8 mouse cellular contexts compared by ENCODE assay signal in genomic region chr8:121125311-121125876, GRCm38 (mm10). TPM values are rescaled to one million over a fixed set of nuclear protein-coding genes. Genes with fewer than 3 reads are reported as not detected.
DNase-seq lines count a peak whose midpoint lies in the region; ATAC-seq and TF ChIP-seq lines count a peak whose summit lies in the region.
"Had no signal": no experiment of that assay in that cellular context is flagged by ENCODE, and none has a peak within 500 bp of the region (broad histone marks: within the 10 kb centered on the region; RNA-seq: fewer than 3 reads in every experiment).

No protein-coding gene starts in this region.

- no peaks in the 10 kb centered on the region for H3K36me3 ChIP-seq in intestine, postnatal 0 days (ENCODE audit: control insufficient read depth, insufficient read depth)
- no peaks in the 10 kb centered on the region for H3K36me3 ChIP-seq in liver, embryonic 15.5 days (replicated peaks)
- H3K36me3 ChIP-seq in neural tube, embryonic 12.5 days = no peaks in the 10 kb centered on the region

- H3K4me2 ChIP-seq in intestine, postnatal 0 days (replicated peaks; ENCODE audit: low read depth) = peak overlapping the region; percentile 64
- peak overlapping the region; percentile 42 for H3K4me2 ChIP-seq in liver, embryonic 15.5 days
- H3K4me2 ChIP-seq in neural tube, embryonic 12.5 days (replicated peaks) = peak overlapping the region; percentile 54

- WGBS in intestine, postnatal 0 days = under 1% methylated on average over 36 of the region's 36 CpGs
- WGBS in liver, embryonic 15.5 days (ENCODE audit: insufficient replicate concordance) = 1% methylated on average over 36 of the region's 36 CpGs
- under 1% methylated on average over 35 of the region's 36 CpGs for WGBS in neural tube, embryonic 12.5 days

- no peak overlapping the region; the same call in 1 of the 2 replicates for H3K27ac ChIP-seq in intestine, postnatal 0 days (ENCODE audit: low read depth, low read length)
- no peak overlapping the region for H3K27ac ChIP-seq in liver, embryonic 15.5 days (replicated peaks)
- H3K27ac ChIP-seq in neural tube, embryonic 12.5 days = no peak overlapping the region

- TF ChIP-seq CTCF in intestine, postnatal 0 days (IDR thresholded peaks at IDR 0.05; ENCODE audit: low read depth) = peak; percentile 70

- no peaks in the 10 kb centered on the region for H3K4me1 ChIP-seq in intestine, postnatal 0 days (replicated peaks; ENCODE audit: control insufficient read depth, insufficient read depth, low read length)
- peaks cover 10% of the 10 kb centered on the region; the same call in 1 of the 2 replicates for H3K4me1 ChIP-seq in liver, embryonic 15.5 days (replicated peaks)
- peaks cover 20% of the 10 kb centered on the region for H3K4me1 ChIP-seq in neural tube, embryonic 12.5 days

- ATAC-seq in intestine, postnatal 0 days = peak; percentile 42
- ATAC-seq in liver, embryonic 15.5 days (ENCODE audit: insufficient read depth) = no peak
- ATAC-seq in neural tube, embryonic 12.5 days (ENCODE audit: low FRiP score, low read depth) = peak; percentile 72

- H3K4me3 ChIP-seq in intestine, postnatal 0 days (ENCODE audit: low read depth, low read length) = peak overlapping the region; percentile 32
- H3K4me3 ChIP-seq in liver, embryonic 15.5 days (replicated peaks) = 0 out of 2 replicates have a peak overlapping the region, but pooled peaks have one; percentile 12
- H3K4me3 ChIP-seq in neural tube, embryonic 12.5 days = peak overlapping the region; percentile 16; the same call in 1 of the 2 replicates

- no peaks in the 10 kb centered on the region for H3K9me3 ChIP-seq in intestine, postnatal 0 days (ENCODE audit: control insufficient read depth)
- H3K9me3 ChIP-seq in liver, embryonic 15.5 days (replicated peaks) = no peaks in the 10 kb centered on the region
- 0 out of 2 replicates have a peak, but pooled peaks cover 3% of the 10 kb centered on the region for H3K9me3 ChIP-seq in neural tube, embryonic 12.5 days

- DNase-seq in adipocyte (ENCODE audit: low spot score) = peak; percentile 91
- DNase-seq in embryo, embryonic 9.5 days (ENCODE audit: extremely low spot score) = peak; percentile 90
- DNase-seq in heart, adult 18-20 months = peak; percentile 89 to 90
- DNase-seq in urinary bladder, postnatal 14 days (ENCODE audit: low spot score) = peak; percentile 76

- 0 out of 2 replicates have a peak overlapping the region, but pooled peaks have one; percentile 1 for H3K9ac ChIP-seq in intestine, postnatal 0 days (ENCODE audit: low read depth, low read length)
- H3K9ac ChIP-seq in liver, embryonic 15.5 days = no peak overlapping the region
- no peak overlapping the region for H3K9ac ChIP-seq in neural tube, embryonic 12.5 days

- peaks cover 97% of the 10 kb centered on the region for H3K27me3 ChIP-seq in intestine, postnatal 0 days (replicated peaks; ENCODE audit: control insufficient read depth, insufficient read depth, low read length)
- peaks cover 99% of the 10 kb centered on the region for H3K27me3 ChIP-seq in liver, embryonic 15.5 days
- H3K27me3 ChIP-seq in neural tube, embryonic 12.5 days (replicated peaks) = peaks cover 100% of the 10 kb centered on the region

RNA-seq across cellular contexts. Expression of gene Foxl1, which starts 2.3 kb away (rescaled TPM):
- total RNA-seq in heart, adult 18-20 months (2021) = under 1 TPM; 0.10 to 0.18 TPM
- 2.6 and 2.8 TPM in 2 replicates for polyA plus RNA-seq in intestine, postnatal 0 days (2015; fragmentation: Nextera tagmentation; extraction: Ambion mirVana)
- polyA plus RNA-seq in liver, embryonic 15.5 days (2015; fragmentation: Nextera tagmentation; extraction: Ambion mirVana) = 0.09 and 0.12 TPM in 2 replicates
- 1.1 and 1.6 TPM in 2 replicates for polyA plus RNA-seq in neural tube, embryonic 12.5 days (2016; fragmentation: Nextera tagmentation; extraction: Ambion mirVana)
- total RNA-seq: layer of hippocampus, adult 18-20 months had no signal

RNA-seq across cellular contexts. Expression of gene Foxc2, which starts 9.4 kb away (rescaled TPM):
- total RNA-seq in heart, adult 18-20 months (2021) = 1 to 10 TPM; 1.7 to 1.9 TPM
- 0.48 and 0.60 TPM in 2 replicates for polyA plus RNA-seq in intestine, postnatal 0 days (2015; fragmentation: Nextera tagmentation; extraction: Ambion mirVana)
- not detected in 2 replicates for polyA plus RNA-seq in liver, embryonic 15.5 days (2015; fragmentation: Nextera tagmentation; extraction: Ambion mirVana)
- 17.0 and 20.9 TPM in 2 replicates for polyA plus RNA-seq in neural tube, embryonic 12.5 days (2016; fragmentation: Nextera tagmentation; extraction: Ambion mirVana)

RNA-seq across cellular contexts. Expression of gene Mthfsd, which starts 17.2 kb away (rescaled TPM):
- 10 to 100 TPM; 12.7 to 13.0 TPM for total RNA-seq in heart, adult 18-20 months (2021)
- 24.9 and 25.1 TPM in 2 replicates for polyA plus RNA-seq in intestine, postnatal 0 days (2015; fragmentation: Nextera tagmentation; extraction: Ambion mirVana)
- 19.3 and 19.8 TPM in 2 replicates for polyA plus RNA-seq in liver, embryonic 15.5 days (2015; fragmentation: Nextera tagmentation; extraction: Ambion mirVana)
- polyA plus RNA-seq in neural tube, embryonic 12.5 days (2016; fragmentation: Nextera tagmentation; extraction: Ambion mirVana) = 67.3 and 70.0 TPM in 2 replicates

RNA-seq across cellular contexts. Expression of gene Foxf1, which starts 41.2 kb away (rescaled TPM):
- total RNA-seq in heart, adult 18-20 months (2021) = under 1 TPM; 0.15 to 0.31 TPM
- polyA plus RNA-seq in intestine, postnatal 0 days (2015; fragmentation: Nextera tagmentation; extraction: Ambion mirVana) = 49.8 and 50.1 TPM in 2 replicates
- 2.8 and 3.0 TPM in 2 replicates for polyA plus RNA-seq in liver, embryonic 15.5 days (2015; fragmentation: Nextera tagmentation; extraction: Ambion mirVana)
- polyA plus RNA-seq in neural tube, embryonic 12.5 days (2016; fragmentation: Nextera tagmentation; extraction: Ambion mirVana) = 4.2 and 5.5 TPM in 2 replicates

Comparison
In these comparisons a context has a peak if more than half of its experiments do, and no peak if none do; other contexts are left out.
1. RNA of gene Foxc2, which starts 9.4 kb away (polyA plus RNA-seq): 17.0 to 20.9 TPM in neural tube, embryonic 12.5 days; 0.48 to 0.60 TPM in intestine, postnatal 0 days and not detected in liver, embryonic 15.5 days; every median in the first group is over 10 times any median in the second.
2. Peak in every context shown above with its lines, with median percentiles within 50 percentile points of each other: DNase-seq, H3K4me2 ChIP-seq and H3K4me3 ChIP-seq.